Mouse (Mus musculus): ENCODE data around the gene Plet1.

Gene Plet1

DNA sequence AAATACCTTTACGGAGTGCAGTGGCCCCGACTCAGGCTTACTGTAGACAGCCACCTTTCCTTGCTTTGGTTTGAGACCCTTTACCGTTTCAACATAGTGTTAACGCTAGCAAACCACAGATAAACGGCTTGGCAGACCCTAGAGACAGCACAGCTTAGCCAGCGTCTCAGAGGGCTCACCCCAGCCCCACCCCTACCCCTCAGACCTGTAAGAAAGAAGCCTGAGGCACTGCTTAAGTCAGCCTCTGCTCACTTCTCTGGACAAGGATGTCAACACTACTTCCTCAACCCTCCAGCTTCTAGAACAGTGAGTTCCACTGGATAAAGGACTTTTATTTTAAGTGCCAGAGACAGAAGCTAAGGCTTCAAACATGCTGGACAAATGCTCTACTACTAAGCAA is 2.2 kb downstream of the Plet1 start:
- DNase-seq, result no peak

DNA sequence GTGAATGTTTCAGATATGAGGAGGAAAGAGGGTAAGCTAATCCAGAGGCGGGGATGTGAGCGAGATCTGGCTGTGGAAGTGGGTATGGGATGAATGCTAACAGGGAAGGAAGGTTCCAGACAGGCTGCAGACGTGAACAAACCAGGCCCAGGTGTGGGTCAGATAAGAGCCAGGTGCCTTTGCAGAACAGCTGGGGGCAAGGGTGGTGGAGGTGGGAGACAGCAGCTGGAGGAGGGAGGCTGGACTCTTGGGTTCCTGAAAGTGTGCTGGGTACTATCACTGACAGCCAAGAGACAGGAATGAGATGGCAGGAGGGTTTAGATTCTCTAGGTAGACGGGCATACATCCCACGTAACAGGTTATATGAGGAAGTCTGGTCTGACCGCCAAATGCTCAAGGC is 2.8 kb downstream of the Plet1 start:
- no peak for DNase-seq

DNA sequence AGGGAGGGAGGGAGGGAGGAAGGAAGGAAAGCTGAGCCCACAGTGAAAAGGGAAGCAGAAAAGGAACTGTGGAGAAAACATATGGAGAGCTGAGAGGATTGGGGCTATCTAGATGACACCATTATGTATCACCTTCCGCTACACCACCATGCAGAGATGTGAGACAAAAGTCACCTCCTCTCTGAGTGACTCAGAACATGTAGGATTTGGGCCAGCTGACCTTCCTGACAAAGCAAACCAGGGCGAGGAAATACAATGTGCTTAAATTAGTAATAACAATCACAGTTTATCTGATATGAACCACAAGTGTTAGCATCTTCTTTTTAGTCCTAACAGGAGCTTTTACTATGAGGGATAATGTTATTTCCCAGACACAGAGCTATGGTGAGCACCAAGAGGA is 3.2 kb downstream of the Plet1 start:
- DNase-seq, result no peak

DNA sequence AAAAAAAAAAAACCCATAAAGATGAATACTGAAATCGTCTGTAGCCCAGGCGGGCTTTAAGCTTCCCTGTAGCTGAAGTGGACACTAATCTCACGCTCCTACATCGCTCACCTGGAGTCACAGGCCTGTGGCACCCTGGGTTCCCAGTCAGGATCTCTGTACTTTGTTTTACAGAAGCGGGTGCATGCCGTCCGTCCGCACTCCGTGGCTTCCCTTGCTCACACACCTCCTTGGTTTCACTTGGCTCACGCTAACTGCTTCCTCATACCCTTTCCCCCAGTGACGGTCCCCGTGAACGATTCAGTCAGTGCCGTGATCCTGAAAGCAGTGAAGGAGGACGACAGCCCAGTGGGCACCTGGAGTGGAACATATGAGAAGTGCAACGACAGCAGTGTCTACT is 4.5 kb downstream of the Plet1 start:
- no peak for DNase-seq

DNA sequence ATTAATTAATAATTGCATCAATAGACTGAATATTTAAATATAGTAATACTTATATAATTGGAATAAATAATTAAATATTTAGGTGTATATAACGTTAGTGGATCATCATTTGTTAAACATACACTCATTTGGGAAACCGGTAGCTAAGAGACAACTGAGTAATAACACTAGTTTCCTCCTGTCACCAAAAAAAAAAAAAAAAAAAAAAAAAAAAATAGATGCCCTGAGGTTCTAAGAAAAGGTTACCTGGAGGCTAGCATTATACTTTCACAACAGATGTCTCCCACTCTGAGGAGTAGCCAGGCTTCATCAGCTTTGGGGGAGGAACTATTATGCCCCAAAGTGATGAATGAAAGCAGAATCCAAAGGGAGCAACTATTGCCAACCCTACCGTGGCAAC is 5.5 kb downstream of the Plet1 start:
- no peak for DNase-seq

DNA sequence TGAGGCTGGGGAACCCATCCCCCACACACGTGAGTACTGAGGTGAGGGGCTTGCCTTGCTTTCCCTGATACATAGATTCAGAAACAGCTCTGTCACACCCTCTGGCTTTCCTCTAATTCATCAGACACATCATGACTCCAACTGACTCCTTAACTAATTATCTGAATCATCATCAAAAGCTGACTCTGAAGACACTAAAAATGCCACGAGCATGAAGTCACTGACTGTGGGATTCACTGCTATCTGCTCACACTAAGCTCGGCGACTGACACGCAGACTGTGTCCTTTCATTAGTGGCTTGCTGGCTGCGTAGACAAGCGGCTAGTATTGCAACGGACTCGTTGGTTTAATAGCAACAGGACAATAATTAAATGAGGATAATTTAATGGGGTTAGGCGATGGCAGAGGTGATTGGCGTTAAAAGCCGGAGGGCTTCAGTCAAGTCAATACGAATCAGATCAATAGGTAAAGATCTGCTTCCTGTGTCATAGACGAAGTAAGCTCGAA is 6.2 kb downstream of the Plet1 start:
- DNase-seq, result no peak

DNA sequence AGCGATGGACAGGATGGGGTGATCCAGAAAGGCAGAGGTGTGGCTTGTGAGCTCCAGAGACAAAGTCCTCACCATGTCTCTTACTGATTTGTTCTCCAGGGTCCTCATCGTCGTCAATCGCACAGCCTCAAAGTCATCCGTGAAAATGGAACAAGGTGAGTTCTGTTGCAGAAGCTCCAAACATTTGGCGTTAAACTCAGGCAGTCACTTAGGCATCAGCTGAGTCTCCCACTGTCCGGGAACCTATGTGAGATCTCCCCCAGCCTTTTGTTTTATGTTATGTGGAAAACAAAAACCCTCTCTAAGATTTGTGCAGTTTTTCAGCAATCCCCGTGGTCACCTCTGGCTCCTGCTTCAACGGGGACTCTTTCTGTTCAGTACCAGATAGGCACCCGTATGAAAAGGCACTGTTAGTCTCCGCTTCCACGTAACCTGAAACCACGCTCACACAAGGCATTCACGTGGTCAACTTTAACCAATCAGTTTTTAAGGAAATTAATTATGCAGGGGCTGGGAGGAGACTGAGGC is 6.7 kb downstream of the Plet1 start:
- DNase-seq, result peak in 1 of 2 experiments; percentile 11

DNA sequence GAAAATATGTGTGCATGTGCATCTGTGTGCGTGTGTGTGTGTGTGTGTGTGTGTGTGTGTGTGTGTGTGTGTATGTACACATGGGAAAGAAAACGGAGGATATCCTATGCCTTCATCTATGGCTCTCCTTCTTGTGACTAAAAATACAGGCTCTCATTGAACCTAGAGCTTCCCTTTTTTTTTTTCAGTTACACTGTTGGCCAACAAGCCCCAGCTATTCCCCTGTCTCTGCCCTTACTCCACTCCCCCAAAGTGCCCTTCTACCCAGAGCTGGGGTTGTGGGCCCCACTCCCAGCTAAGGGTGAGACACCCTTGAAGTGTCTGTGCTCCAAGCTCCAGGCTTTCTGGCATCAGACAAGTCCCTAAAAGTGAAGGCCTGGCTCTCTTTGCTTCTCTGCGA is 8.6 kb downstream of the Plet1 start:
- no peak for DNase-seq

DNA sequence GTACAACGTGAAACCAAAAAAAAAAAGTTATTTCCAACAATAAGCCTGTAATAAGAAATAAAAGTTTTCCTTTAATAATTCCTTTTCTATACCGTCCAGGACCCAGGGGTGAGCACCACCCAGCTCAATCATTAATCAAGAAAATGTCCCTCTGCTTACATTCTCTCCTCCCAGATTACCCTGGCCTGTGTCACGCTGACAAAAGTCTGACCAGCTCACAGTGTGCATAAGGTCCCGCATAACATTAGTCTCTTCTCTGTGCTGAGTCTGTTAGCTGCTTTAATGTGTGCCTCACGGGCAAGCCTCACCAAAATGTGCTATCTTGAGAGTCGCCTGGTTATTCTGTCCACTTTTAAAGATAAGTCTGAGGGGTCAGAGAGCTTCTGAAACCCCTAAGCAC is 11.1 kb downstream of the Plet1 start:
- DNase-seq, result no peak

DNA sequence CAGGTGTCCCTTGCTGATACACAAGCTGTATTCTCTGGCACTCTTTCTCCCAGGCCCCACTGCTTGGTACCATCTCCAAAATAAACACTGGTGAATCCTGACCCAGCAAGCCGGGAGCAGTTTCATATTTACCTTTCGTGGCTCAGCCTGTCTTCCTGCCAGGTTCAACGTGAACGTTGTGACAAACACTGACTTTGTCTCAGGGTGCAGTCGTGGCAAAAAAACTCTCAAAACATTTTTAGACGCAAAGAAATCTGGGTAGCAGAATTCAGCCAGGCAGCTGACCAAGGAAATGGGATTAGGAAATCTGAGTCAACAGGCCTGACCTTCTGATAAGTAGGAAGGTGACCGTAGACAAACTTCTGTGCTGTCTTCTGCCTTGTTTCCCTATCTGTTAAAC is 13.2 kb downstream of the Plet1 start:
- peak; percentile 38 to 45 for DNase-seq

DNA sequence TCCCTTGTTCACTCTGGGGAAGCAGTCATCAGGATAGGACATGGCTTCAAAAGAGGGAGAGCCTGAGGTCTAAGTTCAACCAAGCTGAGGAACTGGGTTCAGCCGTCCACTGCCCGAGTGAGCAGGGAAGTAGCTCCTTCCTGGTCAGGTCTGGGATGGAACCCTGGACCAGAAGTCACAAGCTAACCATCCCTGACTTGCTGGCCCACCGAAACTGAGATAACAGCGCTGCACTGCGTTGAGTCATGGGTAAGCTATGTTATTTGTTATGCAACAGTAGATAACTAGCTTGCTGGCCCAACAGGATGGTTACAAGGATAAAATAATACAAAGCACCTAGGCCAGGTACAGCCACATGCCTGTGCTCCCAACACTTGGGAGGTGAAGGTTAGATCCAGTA is 21.1 kb downstream of the Plet1 start:
- no peak for DNase-seq

DNA sequence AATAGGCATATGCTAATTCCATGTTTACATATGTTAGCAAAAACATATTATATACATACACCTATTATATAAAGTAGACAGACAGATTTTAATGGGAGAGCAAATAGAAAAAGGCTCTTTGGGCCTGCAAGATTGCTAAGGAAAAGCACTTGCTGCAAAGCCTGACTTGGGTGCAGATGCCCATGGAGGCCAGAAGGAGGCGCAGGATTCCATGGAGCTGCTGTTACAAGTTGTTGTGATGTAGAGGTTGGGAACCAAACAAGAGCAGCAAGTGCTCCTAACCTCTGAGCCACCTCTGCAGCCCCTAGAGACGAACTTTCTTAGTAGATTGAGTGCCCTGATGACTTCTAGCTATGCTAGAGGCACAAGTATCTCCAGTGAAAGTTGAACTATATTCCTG is 24.5 kb downstream of the Plet1 start:
- no peak for DNase-seq

DNA sequence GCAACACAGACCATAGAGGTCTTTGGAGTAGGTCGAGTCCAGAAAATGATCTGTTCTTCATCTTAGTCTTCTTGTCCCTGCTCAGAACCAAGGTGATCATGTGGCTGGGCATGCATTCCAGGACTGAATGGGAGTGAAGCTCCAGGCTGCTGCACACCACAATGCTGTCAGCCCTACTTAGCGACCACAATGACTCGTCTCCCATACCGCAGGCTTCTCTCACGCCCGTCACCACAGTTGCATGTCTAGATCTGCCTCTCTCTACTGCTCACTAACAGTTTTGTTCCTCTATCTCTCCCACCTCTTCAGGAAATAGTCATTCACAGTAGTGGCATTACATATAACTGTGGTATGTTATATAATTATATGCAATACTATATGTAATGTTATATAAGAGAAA is 26.4 kb downstream of the Plet1 start:
- DNase-seq, result no peak

DNA sequence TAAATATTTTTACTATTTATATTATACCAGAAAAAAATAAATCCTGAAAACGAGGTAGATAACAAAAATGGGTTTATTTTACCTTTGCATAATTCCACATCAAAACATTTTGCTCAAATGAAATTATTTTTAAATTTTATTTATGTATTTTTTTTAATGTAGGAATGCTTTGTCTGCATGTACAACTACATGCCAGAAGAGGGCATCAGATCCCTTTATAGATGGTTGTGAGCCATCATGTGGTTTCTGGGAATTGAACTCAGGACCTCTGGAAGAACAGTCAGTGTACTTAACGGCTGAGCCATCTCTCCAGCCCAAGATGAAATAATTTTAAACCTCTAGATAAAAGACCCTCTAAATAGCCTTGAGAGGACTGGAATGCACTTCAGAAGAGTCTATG is 27.2 kb downstream of the Plet1 start:
- DNase-seq, result no peak

DNA sequence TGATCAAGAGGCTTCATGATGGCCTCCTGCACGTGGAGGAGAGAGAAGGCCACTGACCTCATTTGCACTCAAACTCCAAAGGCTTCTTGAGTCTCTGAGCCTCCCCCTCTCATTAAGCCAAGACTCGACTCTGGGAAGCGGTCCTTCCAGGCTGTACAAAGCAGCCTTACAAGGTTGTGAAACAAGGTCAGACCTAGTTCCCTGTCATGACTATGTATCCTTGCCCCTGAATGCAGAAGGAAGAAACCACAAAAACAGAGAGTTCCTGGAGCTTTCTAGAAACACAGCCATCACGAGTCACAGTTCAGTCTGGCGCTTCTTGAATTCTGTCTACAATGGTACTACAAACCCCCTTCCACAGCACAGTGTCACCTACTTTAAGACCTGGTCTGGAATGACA is 28.2 kb downstream of the Plet1 start:
- no peak for DNase-seq

DNA sequence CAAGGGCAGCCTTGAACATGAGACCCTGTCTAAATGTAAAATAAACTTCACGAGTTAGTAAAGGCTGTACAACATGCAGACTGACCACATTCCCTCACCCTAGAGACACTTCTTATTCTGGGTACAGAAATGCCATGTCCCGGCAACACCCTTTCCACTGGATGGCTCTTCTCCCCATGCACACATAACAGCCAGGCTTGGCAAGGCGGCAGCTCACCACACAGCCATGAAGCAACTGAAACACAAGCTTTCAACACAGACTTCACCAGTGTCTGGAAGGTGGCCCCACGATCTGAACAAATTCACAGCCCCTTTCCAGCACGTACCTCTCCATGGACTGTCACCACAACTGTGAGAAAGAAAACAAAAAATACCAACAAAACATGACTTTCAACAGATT is 30.6 kb downstream of the Plet1 start:
- no peak for DNase-seq

DNA sequence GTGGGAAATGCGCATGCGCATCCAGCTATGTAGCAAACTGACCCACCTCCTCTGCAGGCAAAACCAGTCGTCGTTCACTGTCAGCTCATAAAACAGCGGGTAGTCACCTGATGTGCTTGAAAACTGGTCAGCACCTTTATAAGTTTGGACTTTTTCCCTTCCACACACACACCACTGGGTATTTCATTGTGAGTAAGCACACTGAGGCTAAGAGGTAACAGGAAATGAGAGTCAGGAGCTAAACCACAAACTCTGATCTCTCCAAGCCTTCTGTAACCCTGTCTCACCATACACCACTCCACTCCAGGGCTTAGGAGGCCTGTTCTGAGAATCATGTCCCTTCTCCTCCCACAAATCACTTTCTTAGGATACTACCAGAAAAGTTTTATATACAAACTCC is 31.3 kb downstream of the Plet1 start:
- no peak for DNase-seq

DNA sequence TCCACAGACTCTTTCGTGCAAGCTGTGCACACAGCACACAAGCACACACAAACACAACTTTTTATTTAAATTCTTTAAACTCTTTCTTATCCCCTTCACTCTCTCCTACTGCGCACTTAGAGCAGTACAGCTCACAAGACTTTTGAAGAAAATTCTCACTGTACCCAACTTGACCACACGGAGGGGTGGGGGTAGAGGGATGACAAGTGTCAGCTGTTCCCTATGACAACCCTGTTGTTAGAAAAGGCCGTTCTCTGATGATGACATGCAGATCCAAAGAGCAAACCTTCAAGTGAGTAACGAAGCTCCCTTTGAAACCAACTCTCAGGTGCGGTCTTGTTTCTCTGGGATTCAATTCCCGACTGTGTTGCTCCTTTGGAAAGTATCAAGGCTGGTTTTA is 33.5 kb downstream of the Plet1 start:
- DNase-seq, result peak in 1 of 2 experiments; percentile 19

DNA sequence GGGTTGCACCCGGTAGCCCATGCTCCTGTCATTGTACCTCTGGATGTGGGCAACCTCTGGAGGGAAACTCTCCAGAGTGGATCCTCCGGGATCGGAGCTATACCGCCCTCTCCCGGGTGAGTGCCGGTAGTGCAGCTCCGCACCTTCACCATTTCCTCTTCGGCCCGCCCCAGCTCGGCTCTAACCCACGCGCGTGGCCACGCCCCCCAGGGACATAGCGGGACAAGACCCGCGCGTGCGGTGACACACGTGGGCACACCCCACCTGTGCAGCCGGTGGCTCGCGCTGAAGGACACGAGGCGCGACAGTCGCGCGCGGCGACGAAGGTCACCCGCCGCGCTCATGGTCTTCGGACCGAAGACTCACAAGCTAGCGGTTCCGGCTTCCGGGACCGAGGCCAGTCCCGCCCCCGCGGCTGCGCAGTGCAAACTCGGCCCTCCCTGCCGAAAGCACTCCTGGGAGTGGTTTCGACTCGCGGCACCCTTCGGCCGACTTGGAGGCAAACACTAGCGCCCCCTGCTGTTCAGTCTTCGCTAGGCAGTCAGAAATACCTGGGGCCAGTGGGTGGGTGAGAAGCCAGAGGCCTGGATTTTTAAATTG is 34.1 kb downstream of the Plet1 start, which contains the start of gene Pts:
Gene Pts (minus strand): TSS at position 432 of the 600 bp plus-strand sequence.
- peak; percentile 98 to 99 for DNase-seq

DNA sequence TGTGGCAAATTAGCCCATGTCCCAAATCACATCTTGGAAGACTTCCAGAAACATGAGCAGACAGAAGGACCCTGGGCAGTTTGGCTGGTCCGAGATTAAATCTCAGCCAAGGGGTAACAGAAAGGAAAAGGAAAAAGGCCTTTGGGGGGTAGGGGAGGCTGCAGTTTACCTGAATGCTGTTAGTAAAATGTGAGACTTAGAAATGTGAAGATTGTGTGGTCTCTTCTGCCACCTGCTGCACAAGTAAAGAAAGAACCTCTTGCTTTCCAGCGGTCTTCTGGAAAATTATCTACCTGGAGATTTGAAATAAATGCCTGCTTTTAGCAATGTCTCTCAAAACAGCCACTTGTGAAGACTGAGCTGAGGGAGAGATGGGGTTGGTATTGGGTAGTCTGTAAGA is 36.6 kb downstream of the Plet1 start:
- DNase-seq, result peak in 1 of 2 experiments; percentile 39

DNA sequence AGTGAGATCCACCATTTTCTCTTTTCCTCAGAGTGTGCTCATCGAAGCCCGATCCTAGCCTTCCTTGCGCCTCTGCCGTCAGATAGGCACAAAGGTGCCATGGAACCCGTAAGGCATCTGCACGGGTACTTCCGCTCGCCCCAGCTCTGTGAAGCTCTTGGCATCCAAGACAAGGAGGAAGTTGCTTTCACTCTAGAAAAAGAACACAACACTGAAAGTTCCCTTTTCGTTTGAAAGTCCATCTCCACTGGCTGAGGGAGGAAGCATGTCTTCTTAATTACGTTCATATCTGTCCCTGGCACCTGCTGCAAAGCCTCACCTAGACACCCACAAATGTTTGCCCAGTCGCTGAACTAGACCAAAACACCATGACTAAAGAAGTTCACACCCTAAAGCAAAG is 39.0 kb downstream of the Plet1 start:
- no peak for DNase-seq

DNA sequence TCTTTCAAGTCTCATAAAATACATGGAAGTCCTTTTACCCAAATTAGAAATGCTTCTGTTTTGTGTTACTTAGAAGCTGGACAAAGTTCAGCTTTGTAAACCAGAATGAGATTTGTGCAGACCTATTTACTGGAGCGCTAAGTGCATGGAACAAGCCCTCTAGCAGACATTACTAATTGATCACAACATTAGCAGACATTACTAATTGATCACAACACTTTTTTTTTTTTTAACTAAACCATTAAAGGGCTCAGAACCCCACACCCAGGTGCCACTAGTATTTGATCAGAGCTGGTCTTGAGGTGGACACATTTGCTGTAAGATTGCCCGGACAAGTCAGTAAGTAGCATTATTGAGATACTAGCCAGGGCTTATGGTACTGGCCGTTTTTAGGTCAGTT is 39.5 kb downstream of the Plet1 start:
- DNase-seq, result no peak

DNA sequence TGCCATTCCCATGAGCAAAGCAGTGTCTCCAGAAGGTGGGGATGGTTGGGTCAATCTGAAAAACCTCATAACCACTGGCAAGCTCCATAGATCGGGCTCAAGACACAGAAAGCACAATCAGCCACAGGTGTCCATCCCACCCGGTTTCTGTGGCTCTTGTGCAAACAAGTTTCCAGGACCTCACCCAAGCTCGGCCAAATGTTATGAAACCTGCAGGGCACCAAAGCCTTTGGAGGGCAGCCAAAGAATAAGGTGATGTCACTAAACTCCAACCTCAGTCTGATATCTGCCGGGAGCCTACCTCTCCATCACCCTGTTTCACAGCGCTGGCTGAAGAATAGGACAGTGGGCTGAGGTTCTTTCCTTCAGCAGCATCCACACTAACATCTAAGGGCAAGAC is 41.6 kb downstream of the Plet1 start:
- no peak for DNase-seq

DNA sequence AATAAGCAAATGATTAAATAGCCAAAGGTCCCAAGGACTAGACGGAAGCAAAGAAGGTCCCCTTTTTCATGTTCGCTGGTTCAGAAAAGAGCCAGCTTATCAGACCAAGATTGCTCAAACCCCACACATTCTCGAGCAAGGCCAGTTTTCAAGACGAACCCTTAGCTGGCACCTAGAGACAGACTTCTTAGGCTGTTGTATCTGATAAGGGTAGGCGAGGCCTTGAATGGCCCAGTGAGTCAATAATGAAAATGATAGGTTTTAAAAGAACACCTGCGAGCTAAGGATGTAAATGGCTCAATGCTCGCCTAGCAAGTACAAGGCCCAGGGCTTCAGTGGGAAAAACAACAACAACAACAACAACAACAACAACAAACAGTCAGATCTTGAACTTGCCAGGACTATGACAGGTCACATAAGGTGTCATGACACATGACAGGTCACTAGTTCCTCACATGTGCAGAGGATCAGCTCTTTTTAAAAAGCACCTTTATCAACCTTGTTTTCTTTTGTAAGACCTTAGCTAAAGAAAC is 42.3 kb downstream of the Plet1 start:
- no peak for DNase-seq

DNA sequence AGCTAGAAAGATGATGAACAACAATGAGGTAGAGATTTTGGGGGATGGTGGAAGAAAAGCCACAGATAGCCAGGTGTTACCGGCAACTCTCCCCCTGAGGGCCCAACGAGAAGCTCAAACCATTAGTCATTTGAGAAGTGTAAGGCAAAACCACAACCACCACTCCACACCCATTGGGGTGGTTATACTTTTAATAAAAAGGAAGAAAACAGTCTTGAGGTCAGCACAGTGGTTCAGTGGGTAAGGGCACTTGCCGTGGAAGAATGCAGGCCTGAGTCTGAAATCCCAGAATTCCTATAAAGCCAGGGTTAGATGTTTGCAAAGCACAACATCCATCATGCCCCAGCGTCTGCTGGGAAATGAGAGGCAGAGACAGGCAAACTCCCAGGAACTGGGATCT is 43.0 kb downstream of the Plet1 start:
- no peak for DNase-seq
